Comparison of ENCODE assay signal across 16 mouse cellular contexts in the genomic region with DNA sequence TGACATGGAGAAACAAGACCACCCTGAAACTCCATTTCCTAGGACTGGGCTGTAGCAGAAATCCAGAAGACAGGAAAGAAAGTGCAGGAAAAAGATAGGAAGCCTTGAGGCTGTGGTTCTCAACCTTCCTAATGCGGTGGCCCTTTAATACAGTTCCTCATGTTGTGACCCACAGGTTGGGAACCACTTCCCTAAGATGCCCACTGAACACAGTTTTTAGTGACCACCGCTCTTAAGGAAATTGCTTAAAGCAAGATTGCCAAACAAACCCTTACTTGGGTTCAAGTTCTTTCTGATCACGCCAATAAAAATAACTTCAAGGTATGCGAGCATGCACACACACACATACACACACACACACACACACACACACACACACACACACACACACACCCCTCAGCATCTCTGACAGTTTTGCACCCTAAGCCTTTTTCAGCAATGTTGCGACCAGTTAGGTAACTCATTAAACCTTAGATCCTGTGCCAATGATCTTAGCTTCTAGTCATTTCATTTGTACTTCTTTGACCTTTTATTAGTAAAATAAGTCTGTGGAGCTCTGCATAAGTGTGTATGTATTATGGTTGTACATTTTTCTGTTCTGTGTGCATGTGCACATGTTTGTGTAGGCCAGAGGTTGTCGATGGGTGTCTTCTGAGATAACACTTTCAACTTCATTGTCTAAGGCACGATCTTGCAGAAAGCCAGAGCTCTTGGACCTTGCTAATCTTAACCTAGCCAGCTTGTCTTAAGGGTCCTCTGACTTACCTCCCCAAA. TPM values are rescaled to one million over a fixed set of nuclear protein-coding genes. Genes with fewer than 3 reads are reported as not detected.
A peak's percentile ranks its signal among the peaks of the same experiment; 100 is the strongest.
DNase-seq lines count a peak whose midpoint lies in the region; ATAC-seq lines count a peak whose summit lies in the region.
"Had no signal": no experiment of that assay in that cellular context is flagged by ENCODE, and none has a peak within 500 bp of the region (broad histone marks: within the 10 kb centered on the region; RNA-seq: fewer than 3 reads in every experiment).

No protein-coding gene starts in this region.

- no peak for DNase-seq in liver, embryonic 13.5 days
- no peak for DNase-seq in liver, embryonic 11.5 days (ENCODE audit: low spot score)
- DNase-seq in kidney, adult 9 months: peak; percentile 76
- DNase-seq in spleen, postnatal 14 days (ENCODE audit: low spot score in 2 of 2): no peak
- no peak for DNase-seq in Muller cell, postnatal 12 days (ENCODE audit: inconsistent ontology term)
- DNase-seq in spleen, postnatal 36 days (ENCODE audit: low spot score in 2 of 2): no peak
- DNase-seq: cerebellum, adult 11-12 months; gastrocnemius, postnatal 25 days; heart, postnatal 36 days; thymus, postnatal 36 days had no signal

- H3K27ac ChIP-seq in liver, embryonic 13.5 days: no peak overlapping the region; the same call in 1 of the 2 replicates
- H3K27ac ChIP-seq in liver, embryonic 11.5 days (ENCODE audit: low read depth, low read length): no peak overlapping the region
- peak overlapping the region; percentile 49; the same call in 1 of the 2 replicates for H3K27ac ChIP-seq in liver, embryonic 16.5 days (ENCODE audit: low read length)
- H3K27ac ChIP-seq: embryonic facial prominence, embryonic 12.5 days; limb, embryonic 15.5 days; midbrain, embryonic 13.5 days had no signal

- peak; percentile 7; the same call in 1 of the 2 replicates for ATAC-seq in liver, embryonic 13.5 days (ENCODE audit: low read depth)
- no peak for ATAC-seq in liver, embryonic 11.5 days (replicated peaks; ENCODE audit: low FRiP score)
- ATAC-seq in liver, embryonic 16.5 days (ENCODE audit: low read depth): peak; percentile 61; the same call in 1 of the 2 replicates
- ATAC-seq: midbrain, embryonic 13.5 days had no signal

- 57% methylated on average over 7 of the region's 7 CpGs for WGBS in liver, embryonic 13.5 days (ENCODE audit: insufficient replicate concordance)
- 77% methylated on average over 7 of the region's 7 CpGs for whole genome bisulfite sequencing in liver, embryonic 11.5 days
- 48% methylated on average over 7 of the region's 7 CpGs for WGBS in liver, embryonic 16.5 days (ENCODE audit: insufficient replicate concordance)

- H3K9ac ChIP-seq in liver, embryonic 13.5 days: no peak overlapping the region
- H3K9ac ChIP-seq in liver, embryonic 11.5 days (ENCODE audit: low read depth, low read length): no peak overlapping the region
- H3K9ac ChIP-seq in liver, embryonic 16.5 days (ENCODE audit: low read depth, low read length): no peak overlapping the region
- H3K9ac ChIP-seq: embryonic facial prominence, embryonic 12.5 days; limb, embryonic 15.5 days; midbrain, embryonic 13.5 days had no signal

- no peaks in the 10 kb centered on the region for H3K9me3 ChIP-seq in liver, embryonic 13.5 days (replicated peaks)
- H3K9me3 ChIP-seq in liver, embryonic 11.5 days (ENCODE audit: control insufficient read depth, low read length): no peaks in the 10 kb centered on the region
- no peaks in the 10 kb centered on the region for H3K9me3 ChIP-seq in liver, embryonic 16.5 days (replicated peaks; ENCODE audit: control insufficient read depth, low read length)
- H3K9me3 ChIP-seq: embryonic facial prominence, embryonic 12.5 days; limb, embryonic 15.5 days; midbrain, embryonic 13.5 days had no signal

- no peak overlapping the region for H3K4me2 ChIP-seq in liver, embryonic 13.5 days
- H3K4me2 ChIP-seq in liver, embryonic 11.5 days: no peak overlapping the region
- H3K4me2 ChIP-seq in liver, embryonic 16.5 days (ENCODE audit: low read depth, low read length): 0 out of 2 replicates have a peak overlapping the region, but pooled peaks have one; percentile 14
- H3K4me2 ChIP-seq: embryonic facial prominence, embryonic 12.5 days; heart, embryonic 11.5 days; limb, embryonic 15.5 days; midbrain, embryonic 13.5 days had no signal

- no peaks in the 10 kb centered on the region for H3K36me3 ChIP-seq in liver, embryonic 13.5 days
- no peaks in the 10 kb centered on the region for H3K36me3 ChIP-seq in liver, embryonic 11.5 days (ENCODE audit: control insufficient read depth, insufficient read depth, low read length)
- no peaks in the 10 kb centered on the region for H3K36me3 ChIP-seq in liver, embryonic 16.5 days (ENCODE audit: control insufficient read depth, insufficient read depth)
- H3K36me3 ChIP-seq: embryonic facial prominence, embryonic 12.5 days; limb, embryonic 15.5 days; midbrain, embryonic 13.5 days had no signal

- no peaks in the 10 kb centered on the region for H3K27me3 ChIP-seq in liver, embryonic 13.5 days
- no peaks in the 10 kb centered on the region for H3K27me3 ChIP-seq in liver, embryonic 11.5 days (replicated peaks; ENCODE audit: control insufficient read depth, insufficient read depth, low read length)
- H3K27me3 ChIP-seq in liver, embryonic 16.5 days (ENCODE audit: control insufficient read depth, insufficient read depth, low read depth, low read length): no peaks in the 10 kb centered on the region
- H3K27me3 ChIP-seq: embryonic facial prominence, embryonic 12.5 days; limb, embryonic 15.5 days; midbrain, embryonic 13.5 days had no signal

- peaks cover 5% of the 10 kb centered on the region; the same call in 1 of the 2 replicates for H3K4me1 ChIP-seq in liver, embryonic 13.5 days (replicated peaks)
- no peaks in the 10 kb centered on the region; the same call in 1 of the 2 replicates for H3K4me1 ChIP-seq in liver, embryonic 11.5 days (replicated peaks; ENCODE audit: control insufficient read depth, insufficient read depth, low read length)
- peaks cover 5% of the 10 kb centered on the region for H3K4me1 ChIP-seq in liver, embryonic 16.5 days (ENCODE audit: control insufficient read depth, low read depth, low read length)
- H3K4me1 ChIP-seq: embryonic facial prominence, embryonic 12.5 days; limb, embryonic 15.5 days; midbrain, embryonic 13.5 days had no signal

- H3K4me3 ChIP-seq in liver, embryonic 13.5 days (replicated peaks): no peak overlapping the region
- H3K4me3 ChIP-seq in liver, embryonic 11.5 days (ENCODE audit: low read depth, low read length): no peak overlapping the region
- no peak overlapping the region for H3K4me3 ChIP-seq in liver, embryonic 16.5 days (ENCODE audit: low read depth, low read length)
- H3K4me3 ChIP-seq: embryonic facial prominence, embryonic 12.5 days; limb, embryonic 15.5 days; midbrain, embryonic 13.5 days; myocyte had no signal

RNA-seq across cellular contexts. Expression of a gene that starts 53.1 kb away (rescaled TPM):
- 13.4 and 21.0 TPM in 2 replicates for polyA plus RNA-seq in liver, embryonic 13.5 days (2015; fragmentation: Nextera tagmentation; extraction: Ambion mirVana)
- 36.0 and 36.3 TPM in 2 replicates for polyA plus RNA-seq in liver, embryonic 11.5 days (2014; fragmentation: Nextera tagmentation; extraction: Ambion mirVana)
- 25.0 and 25.6 TPM in 2 replicates for polyA plus RNA-seq in liver, embryonic 16.5 days (2015; fragmentation: Nextera tagmentation; extraction: Ambion mirVana)
